Mouse (Mus musculus) midbrain, embryonic 13.5 days (tissue): ENCODE results near the gene Npas4. TPM values are rescaled to one million over a fixed set of nuclear protein-coding genes. Genes with fewer than 3 reads are reported as not detected.
"Not testable (repeated sequence)": the region's sequence is repeated elsewhere in the genome, so short reads cannot be mapped to it uniquely, and the experiment has no call there.

Source experiments
- ATAC-seq: fragments of 200-750 bp; cut with Nextera tagmentation; 2 replicates; pipeline ENCODE4 v1.8.0; 2017; ENCODE audit warnings: mild to moderate bottlenecking, moderate TSS enrichment, moderate library complexity
- H3K27ac ChIP-seq: fragments of 300-500 bp; sonication (generic); 2 replicates; pipeline ENCODE4 v1.5.1; 2015; ENCODE audit warnings: inconsistent platforms, mild to moderate bottlenecking, moderate library complexity
- H3K27me3 ChIP-seq: fragments of 300-500 bp; sonication (generic); 2 replicates; pipeline ENCODE4 v1.6.1; 2015; ENCODE audit warnings: mild to moderate bottlenecking, inconsistent platforms
- H3K36me3 ChIP-seq: fragments of 300-500 bp; sonication (generic); 2 replicates; pipeline ENCODE4 v1.6.1; 2015; ENCODE audit warnings: mild to moderate bottlenecking, inconsistent platforms
- H3K4me1 ChIP-seq: fragments of 300-500 bp; sonication (generic); replicated peaks from 2 replicates; pipeline ENCODE4 v1.6.1; 2015; ENCODE audit warnings: inconsistent platforms
- H3K4me2 ChIP-seq: fragments of 300-500 bp; sonication (generic); replicated peaks from 2 replicates; pipeline ENCODE4 v1.6.1; 2015; ENCODE audit warnings: moderate library complexity, mild to moderate bottlenecking, inconsistent platforms
- H3K4me3 ChIP-seq: fragments of 300-500 bp; sonication (generic); replicated peaks from 2 replicates; pipeline ENCODE4 v1.5.1; 2015; ENCODE audit warnings: mild to moderate bottlenecking, inconsistent platforms
- H3K9ac ChIP-seq: fragments of 300-500 bp; sonication (generic); replicated peaks from 2 replicates; pipeline ENCODE4 v1.6.1; 2015; ENCODE audit warnings: mild to moderate bottlenecking, inconsistent platforms
- H3K9me3 ChIP-seq: fragments of 300-500 bp; sonication (generic); 2 replicates; pipeline ENCODE4 v1.6.1; 2016; ENCODE audit warnings: mild to moderate bottlenecking, inconsistent platforms
- WGBS: fragments of 180-500 bp; shearing (Covaris S2); methylation state at CpG from one replicate; pipeline ENCODE4 v1.1.7; 2015; 5-methylcytosine and 5-hydroxymethylcytosine counted together
- polyA plus RNA-seq: library from polyadenylated mRNA; unstranded; fragments of >200 nt; fragmentation: Nextera tagmentation; extraction: Ambion mirVana; gene quantifications from 2 replicates; pipeline ENCODE4 v1.2.1, GENCODE M21; 2015

Npas4 gene
- polyA plus RNA-seq, 1 experiment from 2014 or later, result 0.32 TPM

DNA sequence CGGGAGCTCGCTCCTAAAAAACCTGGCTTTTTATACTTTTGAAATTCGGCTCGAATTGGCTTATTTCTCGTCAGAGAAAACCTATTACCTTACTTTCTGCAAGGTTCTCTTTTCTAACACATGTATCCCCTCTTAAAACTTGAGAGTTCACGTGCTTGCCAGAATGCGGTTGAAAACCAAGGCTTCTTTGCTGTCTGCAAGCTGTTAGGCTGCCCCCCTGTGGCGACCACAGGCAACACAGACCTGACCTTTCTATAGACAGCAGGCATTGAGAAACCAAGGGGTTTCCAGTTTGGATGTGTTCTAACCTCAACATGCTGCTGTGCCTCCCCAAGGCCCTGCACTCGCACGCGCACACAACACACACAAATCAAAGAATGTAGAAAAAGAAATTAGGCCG lies 26.7 kb upstream of the Npas4 start:
- WGBS, result 25% methylated on average over 12 of the region's 12 CpGs
- Histone ChIP-seq H3K27me3 (peaks cover 3% of the 10 kb centered on the region; the same call in 1 of the 2 replicates), H3K9me3 (no peaks in the 10 kb centered on the region), H3K36me3 (no peaks in the 10 kb centered on the region), H3K4me3 (no peak overlapping the region), H3K27ac (no peak overlapping the region), H3K4me2 (no peak overlapping the region), H3K4me1 (no peaks in the 10 kb centered on the region), H3K9ac (no peak overlapping the region)
- no peak for ATAC-seq

DNA sequence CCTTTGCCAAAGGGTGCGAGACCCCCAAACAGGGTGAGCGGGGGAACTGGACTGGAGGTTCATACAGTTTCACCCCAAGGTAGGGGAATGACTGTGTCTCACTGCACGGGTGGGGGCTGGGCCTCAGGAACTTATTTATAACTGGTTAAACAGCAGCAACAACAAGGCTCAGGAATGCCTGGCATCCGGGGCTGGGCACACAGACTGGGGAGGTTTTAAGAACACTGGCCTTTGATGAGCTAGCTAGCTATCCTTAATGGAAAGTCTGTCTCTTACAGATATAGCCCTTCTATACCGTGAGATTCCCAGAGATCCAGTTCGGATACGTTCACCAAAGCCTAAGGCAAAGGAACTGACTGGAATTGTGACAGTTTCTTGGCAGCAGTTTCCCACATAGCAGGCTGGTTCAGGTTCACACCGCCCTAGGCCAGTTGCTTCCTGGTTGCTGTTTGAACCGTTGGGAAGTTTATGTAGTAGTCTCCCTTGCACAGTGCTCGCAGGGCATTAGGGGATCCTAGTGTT lies 26.2 kb upstream of the Npas4 start:
- Histone ChIP-seq H3K4me3 (no peak overlapping the region), H3K4me1 (no peaks in the 10 kb centered on the region), H3K27ac (no peak overlapping the region), H3K9ac (no peak overlapping the region), H3K27me3 (peaks cover 3% of the 10 kb centered on the region; the same call in 1 of the 2 replicates), H3K9me3 (no peaks in the 10 kb centered on the region), H3K36me3 (no peaks in the 10 kb centered on the region), H3K4me2 (no peak overlapping the region)
- no peak for ATAC-seq
- WGBS, result 54% methylated on average over 10 of the region's 10 CpGs

DNA sequence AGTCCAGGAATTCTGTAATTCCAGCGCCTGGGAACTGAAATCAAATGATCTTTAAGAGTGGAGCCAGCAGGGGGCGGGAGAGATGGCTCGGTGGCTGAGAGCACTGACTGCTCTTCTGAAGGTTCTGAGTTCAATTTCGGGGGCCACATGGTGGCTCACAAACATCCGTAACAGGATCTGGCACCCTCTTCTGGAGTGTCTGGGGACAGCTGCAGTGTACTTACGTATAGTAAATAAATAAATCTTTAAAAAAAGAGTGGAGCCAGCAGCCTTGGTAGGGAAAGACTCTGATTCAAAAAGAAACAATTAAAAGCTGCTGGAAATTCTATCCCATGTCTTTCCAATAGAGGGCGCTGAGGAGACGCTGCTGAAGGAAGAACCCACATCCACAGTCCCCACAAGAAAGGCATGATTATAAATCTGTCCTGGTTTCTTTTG lies 24.9 kb upstream of the Npas4 start:
- WGBS, result 14% methylated on average over 8 of the region's 8 CpGs
- Histone ChIP-seq H3K27me3 (peaks cover 3% of the 10 kb centered on the region; the same call in 1 of the 2 replicates), H3K27ac (no peak overlapping the region), H3K9ac (no peak overlapping the region), H3K36me3 (no peaks in the 10 kb centered on the region), H3K4me1 (no peaks in the 10 kb centered on the region), H3K4me3 (no peak overlapping the region), H3K9me3 (no peaks in the 10 kb centered on the region), H3K4me2 (no peak overlapping the region)
- no peak for ATAC-seq

DNA sequence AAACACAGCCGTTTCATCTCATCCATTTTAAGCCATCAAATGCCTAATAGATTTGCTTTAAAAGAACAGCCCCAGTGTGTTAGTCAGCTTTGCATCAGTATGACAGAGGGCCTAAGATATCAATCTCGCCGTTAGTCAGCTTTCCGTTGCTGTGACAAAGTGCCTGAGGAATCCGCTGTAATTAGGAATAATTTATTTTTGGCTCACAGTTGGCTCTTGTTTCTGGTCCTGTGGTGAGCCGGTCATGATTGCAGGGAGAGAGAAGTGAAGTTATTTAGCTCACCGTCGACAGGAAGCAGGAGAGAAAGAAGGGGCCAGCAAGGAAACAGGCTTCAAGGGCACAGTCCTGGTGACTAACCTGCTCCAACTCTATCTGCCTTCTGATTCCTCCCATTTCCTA lies 23.0 kb upstream of the Npas4 start:
- H3K9ac ChIP-seq, result no peak overlapping the region
- 84% methylated on average over 8 of the region's 8 CpGs for WGBS
- no peak overlapping the region for H3K27ac ChIP-seq
- H3K4me1 ChIP-seq, result no peaks in the 10 kb centered on the region
- ATAC-seq, result no peak
- H3K36me3 ChIP-seq, result no peaks in the 10 kb centered on the region
- no peak overlapping the region for H3K4me2 ChIP-seq
- no peaks in the 10 kb centered on the region for H3K9me3 ChIP-seq
- no peak overlapping the region for H3K4me3 ChIP-seq
- H3K27me3 ChIP-seq, result peaks cover 3% of the 10 kb centered on the region; the same call in 1 of the 2 replicates

DNA sequence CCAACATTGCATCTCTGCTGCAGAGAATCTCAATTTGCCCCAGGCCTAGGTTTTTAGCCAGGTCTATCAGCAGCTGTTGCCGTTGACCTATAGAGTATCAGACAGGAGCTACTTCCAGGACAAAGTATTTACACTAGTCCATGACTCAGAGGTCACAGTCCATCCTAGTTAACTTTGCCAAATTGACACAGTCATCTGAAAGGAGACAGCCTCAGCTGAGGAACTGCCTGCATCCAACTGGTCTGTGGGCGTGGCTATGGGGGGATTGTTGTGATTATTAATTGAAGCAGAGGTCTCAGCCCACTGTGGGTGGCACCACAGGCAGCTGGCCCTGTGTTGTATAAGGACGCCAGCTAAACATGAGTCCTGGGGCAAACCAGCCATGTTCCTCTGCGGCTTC lies 14.8 kb upstream of the Npas4 start:
- H3K9me3 ChIP-seq, result peaks cover 4% of the 10 kb centered on the region; the same call in 1 of the 2 replicates
- H3K4me3 ChIP-seq, result no peak overlapping the region
- no peaks in the 10 kb centered on the region for H3K36me3 ChIP-seq
- H3K4me2 ChIP-seq, result no peak overlapping the region
- peaks cover 13% of the 10 kb centered on the region for H3K4me1 ChIP-seq
- 83% methylated on average over 4 of the region's 4 CpGs for WGBS
- no peak overlapping the region for H3K27ac ChIP-seq
- 0 out of 2 replicates have a peak, but pooled peaks cover 4% of the 10 kb centered on the region for H3K27me3 ChIP-seq
- no peak for ATAC-seq
- H3K9ac ChIP-seq, result no peak overlapping the region

DNA sequence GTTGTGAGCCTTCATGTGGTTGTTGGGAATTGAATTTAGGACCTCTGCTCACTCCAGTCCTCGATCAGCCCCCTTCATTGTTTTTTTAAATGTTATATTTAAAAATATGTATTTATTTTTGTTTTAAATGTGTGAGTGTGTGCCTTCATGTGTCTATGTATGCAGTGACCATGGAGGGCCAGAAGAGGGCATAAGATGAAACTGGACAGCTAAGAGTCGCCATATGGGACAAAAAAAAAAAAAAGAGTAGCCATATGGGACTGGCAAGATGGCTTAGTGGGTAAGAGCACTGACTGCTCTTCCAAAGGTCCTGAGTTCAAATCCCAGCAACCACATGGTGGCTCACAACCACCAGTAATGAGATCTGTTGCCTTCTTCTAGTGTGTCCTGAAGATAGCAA lies 13.5 kb upstream of the Npas4 start:
- 64% methylated on average over 2 of the region's 2 CpGs for WGBS
- ATAC-seq, H3K36me3 ChIP-seq, H3K9ac ChIP-seq, H3K27ac ChIP-seq, H3K4me2 ChIP-seq, H3K4me3 ChIP-seq, H3K9me3 ChIP-seq, H3K27me3 ChIP-seq: not testable (repeated sequence)
- peaks cover 14% of the 10 kb centered on the region for H3K4me1 ChIP-seq

DNA sequence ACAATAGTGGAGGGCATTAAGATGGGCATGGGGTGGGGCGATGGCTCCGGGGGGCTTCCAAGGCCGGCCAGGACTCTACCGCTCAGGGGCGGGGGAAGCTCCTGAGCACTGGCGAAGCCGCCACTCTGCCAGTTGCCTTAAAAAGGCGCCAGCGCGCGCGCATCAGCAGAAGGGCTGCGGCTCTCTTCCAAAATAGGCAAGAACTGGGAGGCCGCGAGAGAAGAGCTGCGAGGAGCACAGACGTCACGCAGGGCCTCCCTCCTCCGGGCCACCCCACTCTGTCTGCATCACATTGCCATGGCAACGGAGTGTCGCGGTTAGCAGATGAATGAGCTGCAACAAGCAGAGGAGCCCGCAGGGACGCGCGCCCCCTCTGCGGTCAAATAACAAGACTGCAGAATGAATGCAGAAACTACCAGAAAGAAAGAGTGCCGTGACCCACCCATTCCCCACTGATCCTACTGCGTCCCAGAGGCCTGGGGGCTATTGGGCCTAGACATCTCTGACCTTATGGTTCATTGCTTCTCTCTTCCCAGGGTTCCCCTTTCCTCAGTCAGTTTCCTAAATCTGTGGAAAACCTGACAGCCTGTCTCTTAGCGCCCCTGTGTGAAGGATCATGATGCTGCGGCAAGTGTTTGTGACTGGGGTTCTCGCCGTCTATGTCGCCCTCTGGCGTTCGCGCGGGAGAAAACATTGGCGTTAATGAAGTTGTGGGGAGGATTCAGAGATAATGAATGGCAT lies 11.7 kb upstream of the Npas4 start:
- under 1% methylated on average over 39 of the region's 39 CpGs for WGBS
- peaks cover 4% of the 10 kb centered on the region; the same call in 1 of the 2 replicates for H3K9me3 ChIP-seq
- H3K4me1 ChIP-seq, result peaks cover 26% of the 10 kb centered on the region
- H3K27ac ChIP-seq, result peak overlapping the region; percentile 92
- no peaks in the 10 kb centered on the region for H3K36me3 ChIP-seq
- peaks cover 15% of the 10 kb centered on the region; the same call in 1 of the 2 replicates for H3K27me3 ChIP-seq
- peak overlapping the region; percentile 37 for H3K4me3 ChIP-seq
- peak; percentile 98 for ATAC-seq
- H3K9ac ChIP-seq, result peak overlapping the region; percentile 67
- peak overlapping the region; percentile 64 for H3K4me2 ChIP-seq

DNA sequence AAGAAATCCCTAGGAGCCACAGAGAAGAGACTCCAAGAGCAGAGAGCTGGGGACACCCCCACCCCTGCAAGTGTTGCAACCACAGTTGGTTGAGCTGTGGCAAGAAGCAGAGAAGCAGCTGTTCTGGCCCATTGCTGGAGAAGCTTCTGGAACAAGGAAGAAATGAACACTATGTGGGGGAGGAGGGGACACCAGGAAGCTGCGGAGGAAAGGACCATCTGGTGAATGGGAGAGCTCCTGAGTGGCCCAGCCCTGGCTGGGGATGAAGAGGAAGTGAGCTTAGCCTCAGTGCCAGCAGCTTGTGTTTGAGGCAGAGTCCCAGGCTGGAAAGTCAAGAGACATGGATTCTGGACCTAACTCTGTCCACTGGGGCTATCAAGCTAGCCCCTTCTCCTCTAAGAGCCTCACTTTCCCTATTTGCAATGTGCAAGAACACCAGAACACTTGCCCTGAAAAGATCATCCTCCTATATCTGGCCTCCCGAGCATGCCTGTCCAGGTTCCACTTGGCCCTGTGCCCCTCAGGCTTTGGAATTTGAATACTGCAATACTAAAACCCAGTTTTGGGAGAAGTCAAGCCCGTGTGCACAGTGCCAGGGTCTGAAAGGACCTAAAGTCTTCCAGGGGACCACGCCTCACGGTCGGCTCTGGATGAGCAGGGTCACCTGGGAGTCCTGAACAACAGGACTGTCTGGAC lies 9.5 kb upstream of the Npas4 start:
- Histone ChIP-seq H3K27ac (no peak overlapping the region), H3K9me3 (no peaks in the 10 kb centered on the region), H3K36me3 (no peaks in the 10 kb centered on the region), H3K27me3 (peaks cover 29% of the 10 kb centered on the region; the same call in 1 of the 2 replicates), H3K4me2 (0 out of 2 replicates have a peak overlapping the region, but pooled peaks have one; percentile 11), H3K9ac (no peak overlapping the region), H3K4me3 (no peak overlapping the region), H3K4me1 (peaks cover 29% of the 10 kb centered on the region)
- ATAC-seq, result no peak
- 73% methylated on average over 6 of the region's 6 CpGs for WGBS

DNA sequence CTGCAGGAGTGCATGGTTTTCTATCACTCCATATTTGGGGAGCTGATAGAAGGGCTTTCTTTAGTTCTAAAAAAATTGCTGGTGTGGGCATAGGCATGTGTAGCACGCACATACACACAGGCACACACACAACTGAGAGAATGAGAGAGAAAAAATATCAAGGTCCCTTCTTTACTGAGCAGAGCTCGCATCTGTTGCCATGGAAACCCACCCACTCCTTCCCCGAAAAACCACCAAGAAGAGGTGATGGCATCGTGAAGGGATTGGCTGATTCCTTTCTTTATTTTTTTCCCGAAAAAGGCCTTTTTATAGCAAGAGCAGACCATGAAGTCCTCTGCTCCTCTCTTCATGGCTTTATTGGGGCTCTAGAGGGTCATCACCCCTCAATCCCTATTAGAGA lies 3.9 kb upstream of the Npas4 start:
- no peak overlapping the region for H3K9ac ChIP-seq
- H3K4me1 ChIP-seq, result peaks cover 43% of the 10 kb centered on the region
- H3K36me3 ChIP-seq, result no peaks in the 10 kb centered on the region
- H3K4me2 ChIP-seq, result no peak overlapping the region
- no peak for ATAC-seq
- WGBS, result 57% methylated on average over 5 of the region's 5 CpGs
- peaks cover 74% of the 10 kb centered on the region for H3K27me3 ChIP-seq
- no peak overlapping the region for H3K4me3 ChIP-seq
- H3K9me3 ChIP-seq, result no peaks in the 10 kb centered on the region
- no peak overlapping the region for H3K27ac ChIP-seq

DNA sequence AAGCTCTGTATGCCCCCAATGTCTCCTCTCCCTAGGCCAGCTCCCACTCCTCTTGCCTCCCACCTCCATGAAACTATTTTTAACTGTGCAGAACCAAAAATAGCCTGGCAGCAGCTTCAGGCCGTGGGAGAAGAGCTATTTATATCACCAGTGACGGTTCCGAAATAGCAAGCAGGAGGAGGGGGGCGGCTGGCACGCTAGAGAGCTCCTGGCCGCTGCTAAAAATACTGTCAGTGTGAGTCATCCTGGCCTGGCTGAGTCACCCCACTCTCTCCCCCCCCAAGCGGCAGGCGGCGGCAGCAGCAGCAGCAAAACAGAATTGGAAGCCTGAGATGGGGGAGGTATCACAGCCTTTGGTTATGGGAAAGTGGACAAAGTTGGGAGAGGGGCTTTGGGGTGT lies 2.8 kb upstream of the Npas4 start:
- ATAC-seq, result no peak
- H3K4me1 ChIP-seq, result peaks cover 43% of the 10 kb centered on the region
- H3K27me3 ChIP-seq, result peaks cover 85% of the 10 kb centered on the region
- no peaks in the 10 kb centered on the region for H3K9me3 ChIP-seq
- no peaks in the 10 kb centered on the region for H3K36me3 ChIP-seq
- no peak overlapping the region for H3K9ac ChIP-seq
- 6% methylated on average over 9 of the region's 9 CpGs for WGBS
- H3K4me2 ChIP-seq, result no peak overlapping the region
- no peak overlapping the region for H3K4me3 ChIP-seq
- no peak overlapping the region for H3K27ac ChIP-seq

DNA sequence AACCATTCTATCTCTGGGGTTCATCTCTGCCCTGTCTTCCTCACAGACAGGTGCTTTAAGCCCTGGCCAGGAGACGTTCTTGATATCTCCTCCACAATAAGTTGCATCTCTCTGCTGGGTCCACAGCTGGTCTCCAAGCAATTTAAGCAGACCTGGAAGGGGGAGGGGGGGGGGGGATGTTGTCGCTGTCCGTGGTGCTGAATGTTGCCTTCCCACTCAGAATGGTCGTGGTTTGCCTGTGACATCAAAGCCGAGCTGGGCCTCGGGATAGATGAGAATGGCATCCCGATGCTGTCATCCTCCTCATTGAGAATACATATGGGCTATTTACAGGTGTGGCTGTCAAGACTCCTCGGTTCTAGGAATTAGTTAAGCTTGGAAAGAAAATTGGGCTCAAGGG lies 2.3 kb upstream of the Npas4 start:
- Histone ChIP-seq H3K9me3 (no peaks in the 10 kb centered on the region), H3K4me3 (no peak overlapping the region), H3K36me3 (no peaks in the 10 kb centered on the region), H3K27ac (no peak overlapping the region), H3K4me1 (peaks cover 39% of the 10 kb centered on the region), H3K4me2 (no peak overlapping the region), H3K27me3 (peaks cover 88% of the 10 kb centered on the region), H3K9ac (no peak overlapping the region)
- WGBS, result 26% methylated on average over 8 of the region's 8 CpGs
- no peak for ATAC-seq

DNA sequence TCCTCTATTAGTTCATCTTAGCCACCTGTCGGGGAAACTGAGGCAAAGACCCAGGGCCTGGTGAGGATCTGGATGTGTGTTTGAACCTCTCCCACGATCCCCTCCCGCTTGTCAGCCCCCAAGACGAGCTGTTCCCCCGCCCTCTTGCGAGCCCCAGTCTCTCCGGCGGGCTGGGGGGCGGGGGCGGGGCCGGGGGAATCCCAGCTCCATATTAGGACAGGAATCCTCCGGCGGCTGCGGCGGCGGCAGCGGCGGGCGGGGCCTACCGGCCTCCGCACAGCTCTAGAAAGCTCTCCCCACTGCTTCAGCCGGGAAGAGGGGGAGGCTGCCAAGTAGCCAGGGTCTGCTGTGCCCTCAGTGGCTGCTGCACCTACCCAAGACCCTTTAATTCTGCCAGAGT lies 600 bp upstream of the Npas4 start:
- peaks cover 37% of the 10 kb centered on the region for H3K4me1 ChIP-seq
- peaks cover 12% of the 10 kb centered on the region for H3K36me3 ChIP-seq
- H3K9ac ChIP-seq, result peak overlapping the region; percentile 42

More for the DNA sequence above, 600 bp upstream of the Npas4 start:
- peak overlapping the region; percentile 49 for H3K4me3 ChIP-seq
- H3K27ac ChIP-seq, result 0 out of 2 replicates have a peak overlapping the region, but pooled peaks have one; percentile 61
- under 1% methylated on average over 22 of the region's 22 CpGs for WGBS
- no peaks in the 10 kb centered on the region for H3K9me3 ChIP-seq
- H3K4me2 ChIP-seq, result peak overlapping the region; percentile 70
- ATAC-seq, result peak; percentile 38
- H3K27me3 ChIP-seq, result peaks cover 97% of the 10 kb centered on the region
